Mouse (Mus musculus): ENCODE measurements at regions not wholly inside any gene's neighbourhood (a gene's known extent, or its start where the extent isn't known, plus 50 kb on each side); places are given as distances from the start of the nearest gene placed in this dataset.

DNA sequence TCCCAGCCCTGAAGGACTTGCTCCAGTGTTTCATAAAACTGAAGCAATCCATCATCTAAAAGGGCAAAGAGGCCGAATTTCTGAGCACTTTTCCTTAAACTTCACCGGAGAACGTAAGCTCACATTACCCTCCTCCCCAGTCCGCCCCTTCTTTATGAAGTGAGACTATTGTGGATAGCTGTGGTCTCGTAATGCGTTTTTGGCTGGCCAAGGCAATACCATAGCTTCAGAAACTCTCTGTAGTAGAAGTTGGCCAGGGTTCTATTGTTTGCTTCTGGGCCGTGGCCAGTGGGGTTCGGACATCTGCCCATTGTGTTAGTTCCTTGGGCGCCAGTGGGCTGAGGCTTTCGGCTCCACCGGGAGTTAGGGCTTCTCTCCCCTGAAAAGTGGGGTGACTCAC, 301.7 kb upstream of the Sox9 start:
- TF ChIP-seq CTCF (IDR thresholded peaks at IDR 0.05; ENCODE audit: low read depth) (no peak), EP300 (IDR thresholded peaks at IDR 0.05; ENCODE audit: low read depth) (no peak)
